Mouse (Mus musculus) embryonic facial prominence, embryonic 15.5 days (tissue): ENCODE measurements around the gene Wdr48. TPM values are rescaled to one million over a fixed set of nuclear protein-coding genes. Genes with fewer than 3 reads are reported as not detected.

Source experiments
- ATAC-seq: fragments of 200-750 bp; cut with Nextera tagmentation; 2 replicates; pipeline ENCODE4 v1.8.0; 2017; ENCODE audit warnings: low read depth, moderate TSS enrichment; ENCODE audit not compliant: insufficient number of reproducible peaks, low FRiP score, low TSS enrichment
- H3K27ac ChIP-seq: fragments of 300-500 bp; sonication (generic); replicated peaks from 2 replicates; pipeline ENCODE4 v1.5.1; 2015; ENCODE audit warnings: mild to moderate bottlenecking, inconsistent platforms
- H3K27me3 ChIP-seq: fragments of 300-500 bp; sonication (generic); 2 replicates; pipeline ENCODE4 v1.6.1; 2015; ENCODE audit warnings: inconsistent platforms
- H3K36me3 ChIP-seq: fragments of 300-500 bp; sonication (generic); 2 replicates; pipeline ENCODE4 v1.6.1; 2015; ENCODE audit warnings: mild to moderate bottlenecking, inconsistent platforms
- H3K4me1 ChIP-seq: fragments of 300-500 bp; sonication (generic); 2 replicates; pipeline ENCODE4 v1.6.1; 2015; ENCODE audit warnings: inconsistent platforms
- H3K4me2 ChIP-seq: fragments of 300-500 bp; sonication (generic); replicated peaks from 2 replicates; pipeline ENCODE4 v1.6.1; 2015; ENCODE audit warnings: mild to moderate bottlenecking, inconsistent platforms
- H3K4me3 ChIP-seq: fragments of 300-500 bp; sonication (generic); replicated peaks from 2 replicates; pipeline ENCODE4 v1.5.1; 2015; ENCODE audit warnings: mild to moderate bottlenecking, inconsistent platforms
- H3K9ac ChIP-seq: fragments of 300-500 bp; sonication (generic); 2 replicates; pipeline ENCODE4 v1.6.1; 2015; ENCODE audit warnings: inconsistent platforms
- H3K9me3 ChIP-seq: fragments of 300-500 bp; sonication (generic); replicated peaks from 2 replicates; pipeline ENCODE4 v1.6.1; 2016; ENCODE audit warnings: inconsistent platforms
- WGBS: fragments of 180-500 bp; shearing (Covaris S2); methylation state at CpG from one replicate; pipeline ENCODE4 v1.1.7; 2015; 5-methylcytosine and 5-hydroxymethylcytosine counted together
- polyA plus RNA-seq: library from polyadenylated mRNA; unstranded; fragments of >200 nt; fragmentation: Nextera tagmentation; extraction: Ambion mirVana; gene quantifications from 2 replicates; pipeline ENCODE4 v1.2.1, GENCODE M21; 2015

Gene Wdr48
- polyA plus RNA-seq, 1 experiment from 2014 or later: 55.1 TPM

DNA sequence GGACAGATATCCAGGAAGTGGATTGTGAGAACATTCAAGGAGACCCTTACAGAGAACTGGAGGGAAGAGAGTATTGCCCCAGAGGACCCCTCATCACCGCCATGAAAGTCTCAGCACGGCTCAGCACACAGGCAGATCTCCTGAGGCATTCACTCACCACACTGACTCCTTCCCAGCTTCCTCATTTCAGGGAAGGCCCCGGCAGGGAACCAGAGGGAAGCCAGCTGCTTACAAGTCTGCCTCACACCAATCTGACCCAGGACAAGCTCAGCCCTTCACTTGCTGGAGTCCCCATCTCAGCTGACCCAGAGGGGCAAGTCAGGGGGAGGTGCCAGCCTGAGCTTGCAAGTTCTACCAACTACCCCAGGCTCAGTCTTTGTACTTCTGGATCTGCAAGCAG lies 54.1 kb downstream of the Wdr48 start:
- Histone ChIP-seq H3K9me3 (no peaks in the 10 kb centered on the region), H3K36me3 (no peaks in the 10 kb centered on the region), H3K9ac (no peak overlapping the region), H3K4me2 (no peak overlapping the region), H3K4me3 (no peak overlapping the region), H3K27me3 (no peaks in the 10 kb centered on the region), H3K27ac (no peak overlapping the region), H3K4me1 (no peaks in the 10 kb centered on the region)
- WGBS: 30% methylated on average over 3 of the region's 3 CpGs
- no peak for ATAC-seq

- H3K4me2 ChIP-seq: no peak overlapping the region
- no peak overlapping the region for H3K9ac ChIP-seq
- H3K4me1 ChIP-seq: no peaks in the 10 kb centered on the region
- 0 out of 2 replicates have a peak, but pooled peaks have one; percentile 12 for ATAC-seq
- H3K4me3 ChIP-seq: no peak overlapping the region
- no peaks in the 10 kb centered on the region for H3K36me3 ChIP-seq
- no peaks in the 10 kb centered on the region for H3K9me3 ChIP-seq
- 27% methylated on average over 6 of the region's 6 CpGs for WGBS
- H3K27ac ChIP-seq: no peak overlapping the region
- no peaks in the 10 kb centered on the region for H3K27me3 ChIP-seq
Observed at GRCm38 (mm10) chr9:119950434-119950833, 55.8 kb downstream of the Wdr48 start.

GRCm38 (mm10) chr9:119951388-119951787 lies 56.7 kb downstream of the Wdr48 start:
- no peak overlapping the region for H3K4me2 ChIP-seq
- H3K9ac ChIP-seq: no peak overlapping the region
- H3K9me3 ChIP-seq: no peaks in the 10 kb centered on the region
- no peak overlapping the region for H3K4me3 ChIP-seq
- H3K27ac ChIP-seq: no peak overlapping the region
- H3K27me3 ChIP-seq: no peaks in the 10 kb centered on the region
- no peaks in the 10 kb centered on the region for H3K4me1 ChIP-seq
- WGBS: 80% methylated on average over 9 of the region's 9 CpGs
- no peak for ATAC-seq
- no peaks in the 10 kb centered on the region for H3K36me3 ChIP-seq

DNA sequence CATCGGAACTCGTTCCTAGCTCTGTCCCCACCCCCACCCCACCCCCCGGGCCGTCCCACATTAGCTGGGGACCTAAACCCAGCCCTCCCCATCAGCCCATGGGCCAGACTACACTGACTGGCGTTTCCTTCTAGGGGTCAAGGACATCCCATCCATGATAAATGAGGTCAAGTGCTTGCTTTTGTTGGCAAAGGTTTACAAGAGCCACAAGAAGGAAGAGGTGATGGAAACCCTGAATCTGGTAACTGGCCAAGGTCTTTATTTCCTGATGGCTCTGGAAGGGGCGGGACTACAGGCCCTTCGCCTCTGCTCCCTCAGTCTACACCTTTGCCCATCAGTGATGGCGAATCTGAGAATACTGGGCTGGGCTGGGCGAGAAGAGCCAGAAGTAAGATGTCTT lies 64.2 kb downstream of the Wdr48 start:
- H3K4me3 ChIP-seq: no peak overlapping the region
- no peak for ATAC-seq
- H3K27me3 ChIP-seq: no peaks in the 10 kb centered on the region
- H3K4me1 ChIP-seq: peaks cover 15% of the 10 kb centered on the region
- no peak overlapping the region for H3K27ac ChIP-seq
- no peak overlapping the region for H3K9ac ChIP-seq
- no peaks in the 10 kb centered on the region for H3K9me3 ChIP-seq
- no peaks in the 10 kb centered on the region for H3K36me3 ChIP-seq
- WGBS: 75% methylated on average over 9 of the region's 9 CpGs
- no peak overlapping the region for H3K4me2 ChIP-seq

DNA sequence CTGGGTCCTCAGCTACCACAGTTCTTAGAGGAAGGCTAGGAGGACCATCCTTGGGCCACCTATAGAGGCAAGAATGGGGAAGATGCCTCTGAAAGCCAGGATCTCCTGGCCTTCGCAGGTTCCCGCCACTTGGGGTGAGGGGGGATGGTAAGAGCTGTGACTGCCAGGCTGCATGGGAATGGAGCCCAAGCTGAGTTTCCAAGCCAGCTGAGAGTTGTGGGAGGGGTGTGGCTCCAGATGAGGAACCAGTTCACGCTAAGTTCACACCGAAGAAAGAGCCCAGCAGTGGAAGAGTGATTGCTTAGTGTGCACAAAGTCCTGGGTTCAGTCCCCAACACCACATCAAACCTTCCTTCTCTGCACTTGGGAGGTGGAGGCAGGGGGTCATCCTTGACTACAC lies 67.5 kb downstream of the Wdr48 start:
- Histone ChIP-seq H3K4me1 (peaks cover 18% of the 10 kb centered on the region), H3K9me3 (no peaks in the 10 kb centered on the region), H3K9ac (no peak overlapping the region), H3K27ac (no peak overlapping the region), H3K4me3 (no peak overlapping the region), H3K27me3 (no peaks in the 10 kb centered on the region), H3K36me3 (no peaks in the 10 kb centered on the region), H3K4me2 (no peak overlapping the region)
- WGBS: 65% methylated on average over 4 of the region's 4 CpGs
- no peak for ATAC-seq

- H3K36me3 ChIP-seq: no peaks in the 10 kb centered on the region
- no peaks in the 10 kb centered on the region for H3K9me3 ChIP-seq
- WGBS: 10% methylated on average over 21 of the region's 21 CpGs
- H3K4me1 ChIP-seq: peaks cover 18% of the 10 kb centered on the region
- H3K9ac ChIP-seq: no peak overlapping the region
- H3K27ac ChIP-seq: 0 out of 2 replicates have a peak overlapping the region, but pooled peaks have one; percentile 34
- ATAC-seq: peak; percentile 48; the same call in 1 of the 2 replicates
- H3K4me3 ChIP-seq: no peak overlapping the region
- peak overlapping the region; percentile 42 for H3K4me2 ChIP-seq
- no peaks in the 10 kb centered on the region for H3K27me3 ChIP-seq
Observed at GRCm38 (mm10) chr9:119962987-119963667, 68.4 kb downstream of the Wdr48 start.

- H3K27ac ChIP-seq: no peak overlapping the region
- no peaks in the 10 kb centered on the region for H3K9me3 ChIP-seq
- H3K36me3 ChIP-seq: no peaks in the 10 kb centered on the region
- peaks cover 18% of the 10 kb centered on the region for H3K4me1 ChIP-seq
- WGBS: 74% methylated on average over 3 of the region's 3 CpGs
- H3K4me3 ChIP-seq: no peak overlapping the region
- no peak overlapping the region for H3K9ac ChIP-seq
- H3K27me3 ChIP-seq: no peaks in the 10 kb centered on the region
- H3K4me2 ChIP-seq: no peak overlapping the region
- no peak for ATAC-seq
Observed at GRCm38 (mm10) chr9:119964206-119964605, 69.5 kb downstream of the Wdr48 start.

DNA sequence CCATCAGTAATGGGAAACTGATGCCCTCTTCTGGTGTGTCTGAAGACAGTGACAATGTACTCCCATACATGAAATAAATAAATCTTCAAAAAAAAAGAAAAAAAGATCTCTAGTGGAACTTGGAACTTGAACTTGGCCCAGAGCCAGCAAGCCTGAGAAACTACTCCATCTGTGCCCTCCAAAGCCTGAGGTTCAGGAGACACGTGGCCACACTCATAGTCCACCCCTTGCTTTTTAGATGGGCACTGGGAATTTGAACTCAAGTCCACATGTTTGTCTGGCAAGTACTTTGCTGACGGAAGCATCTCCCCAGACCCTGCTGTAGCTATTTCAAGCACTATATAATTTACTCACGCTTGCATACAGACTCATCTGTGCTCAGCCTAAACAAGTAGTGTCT lies 70.5 kb downstream of the Wdr48 start:
- Histone ChIP-seq H3K9me3 (no peaks in the 10 kb centered on the region), H3K4me2 (no peak overlapping the region), H3K4me1 (peaks cover 19% of the 10 kb centered on the region), H3K27ac (no peak overlapping the region), H3K9ac (no peak overlapping the region), H3K27me3 (no peaks in the 10 kb centered on the region), H3K4me3 (no peak overlapping the region), H3K36me3 (no peaks in the 10 kb centered on the region)
- no peak for ATAC-seq
- WGBS: 55% methylated on average over 3 of the region's 3 CpGs

GRCm38 (mm10) chr9:119966221-119966910 lies 71.7 kb downstream of the Wdr48 start:
- 85% methylated on average over 26 of the region's 26 CpGs for WGBS
- H3K4me2 ChIP-seq: no peak overlapping the region
- no peak for ATAC-seq
- no peak overlapping the region for H3K4me3 ChIP-seq
- peaks cover 31% of the 10 kb centered on the region for H3K4me1 ChIP-seq
- H3K27ac ChIP-seq: no peak overlapping the region
- H3K27me3 ChIP-seq: no peaks in the 10 kb centered on the region
- no peaks in the 10 kb centered on the region for H3K36me3 ChIP-seq
- H3K9me3 ChIP-seq: no peaks in the 10 kb centered on the region
- H3K9ac ChIP-seq: no peak overlapping the region

DNA sequence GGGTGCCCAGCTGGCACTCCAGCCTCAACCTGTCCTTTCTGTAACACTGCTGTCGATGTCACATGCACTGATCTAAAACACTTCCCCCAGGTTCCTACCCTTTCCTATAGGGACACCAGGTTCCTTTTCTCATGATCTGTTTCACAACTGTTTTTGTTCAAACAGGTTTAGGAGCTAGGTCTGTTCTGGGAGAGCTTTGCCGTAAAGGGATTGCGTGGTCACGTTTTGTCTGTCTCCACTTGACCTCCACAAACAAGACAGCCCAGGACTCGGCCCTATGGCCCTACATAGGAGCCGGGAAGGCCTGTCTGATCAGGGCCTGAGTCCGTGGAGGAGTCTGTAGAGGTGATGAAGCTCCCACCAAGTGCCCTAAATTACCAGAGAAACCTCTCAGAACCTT lies 75.1 kb downstream of the Wdr48 start:
- peaks cover 24% of the 10 kb centered on the region for H3K36me3 ChIP-seq
- WGBS: 81% methylated on average over 7 of the region's 7 CpGs
- ATAC-seq: no peak
- peaks cover 19% of the 10 kb centered on the region for H3K4me1 ChIP-seq
- no peak overlapping the region for H3K27ac ChIP-seq
- no peak overlapping the region for H3K4me3 ChIP-seq
- H3K27me3 ChIP-seq: no peaks in the 10 kb centered on the region
- no peak overlapping the region for H3K9ac ChIP-seq
- no peak overlapping the region for H3K4me2 ChIP-seq
- H3K9me3 ChIP-seq: no peaks in the 10 kb centered on the region

GRCm38 (mm10) chr9:119970221-119970620 lies 75.5 kb downstream of the Wdr48 start:
- H3K27me3 ChIP-seq: no peaks in the 10 kb centered on the region
- H3K4me3 ChIP-seq: no peak overlapping the region
- H3K9me3 ChIP-seq: no peaks in the 10 kb centered on the region
- no peak for ATAC-seq
- no peak overlapping the region for H3K9ac ChIP-seq
- WGBS: 50% methylated on average over 6 of the region's 6 CpGs
- H3K4me2 ChIP-seq: no peak overlapping the region
- peaks cover 24% of the 10 kb centered on the region for H3K36me3 ChIP-seq
- H3K27ac ChIP-seq: peak overlapping the region; percentile 66
- peaks cover 18% of the 10 kb centered on the region for H3K4me1 ChIP-seq
